Mouse (Mus musculus) T-helper 17 cell (primary cell): Measurements from ENCODE around the gene Thoc7.

Experiments used
- in situ Hi-C, 2 experiments: fragments of 300-600 bp; cut with MboI, MseI; formaldehyde crosslinking; loops; 1 replicate in 1 of 2; 2 replicates in 1 of 2; pipeline ENCODE4 v1.15.1; 2025; ENCODE audit warnings: high pct_unique_total_duplicates in 2 of 2

Thoc7 gene

DNA sequence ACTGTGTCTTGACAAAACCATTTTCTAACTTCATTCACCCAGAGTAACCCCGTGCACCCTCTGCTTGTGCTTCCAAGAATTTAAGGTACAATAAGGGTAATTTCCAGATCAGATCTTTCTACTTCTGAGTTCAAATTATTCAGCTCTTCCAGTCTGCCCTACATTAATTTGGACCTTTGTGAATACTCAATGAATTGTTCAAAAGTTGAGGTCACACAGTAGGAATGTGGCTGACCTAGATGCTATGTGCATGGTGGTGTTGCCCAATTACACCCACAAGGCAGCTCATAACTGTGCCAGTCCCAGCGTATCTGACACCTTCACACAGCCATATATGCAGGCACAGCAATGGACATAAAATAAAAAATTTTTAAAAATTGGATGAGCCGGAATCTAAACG lies 17.0 kb downstream of the Thoc7 start:
- in situ Hi-C loops: loop anchor here in 1 of 2 experiments (25.0 kb wide), 1 partner anchor 1657 kb away; the partner anchor contains the start of genes 3830406C13Rik and Gm49355

GRCm38 (mm10) chr14:13934052-13934371 lies 27.6 kb downstream of the Thoc7 start:
- in situ Hi-C loops: loop anchor here in 1 of 2 experiments (25.0 kb wide), 1 partner anchor 1647 kb away; the partner anchor contains the start of genes 3830406C13Rik and Gm49355

DNA sequence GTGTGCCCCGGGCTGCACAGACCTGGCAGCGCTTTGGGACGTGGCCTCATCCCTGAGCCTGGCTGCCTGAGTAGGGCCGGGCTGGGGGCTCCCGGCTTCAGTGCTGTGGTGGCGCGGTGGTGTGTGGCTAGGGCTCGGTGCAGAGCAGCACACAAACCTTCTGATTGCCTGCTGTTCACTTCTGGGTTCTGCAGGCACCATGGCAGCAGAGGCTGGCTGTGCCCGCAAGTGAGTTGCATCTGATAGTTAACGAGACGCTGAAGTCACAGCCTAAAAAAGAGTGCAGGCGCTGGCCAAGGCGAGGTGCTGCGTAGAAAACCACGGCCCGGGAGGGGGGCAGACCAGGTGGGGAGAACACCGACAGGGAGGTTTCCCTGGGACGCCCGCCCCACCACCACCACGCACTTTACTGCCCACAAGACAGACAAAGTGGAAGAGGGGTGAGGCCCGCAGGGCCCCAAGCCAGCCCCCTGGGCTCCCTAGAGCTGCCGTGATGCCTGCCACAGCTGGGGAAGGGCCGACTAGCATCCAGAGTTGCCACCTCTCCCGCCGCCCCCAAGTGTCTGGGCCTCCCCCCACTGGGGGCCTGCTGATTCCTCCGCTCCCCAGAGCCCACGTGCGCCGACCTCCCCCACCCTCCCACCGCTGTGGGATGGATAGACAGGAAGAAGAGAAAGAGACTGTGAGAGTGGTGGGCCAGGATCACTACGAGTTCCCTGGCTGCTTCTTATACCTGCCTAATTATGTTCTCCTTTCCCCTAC lies 28.2 kb downstream of the Thoc7 start:
- in situ Hi-C loops: loop anchor here in 1 of 2 experiments (25.0 kb wide), 1 partner anchor 1646 kb away; the partner anchor contains the start of genes 3830406C13Rik and Gm49355

GRCm38 (mm10) chr14:13917630-13918029 lies 44.0 kb downstream of the Thoc7 start:
- in situ Hi-C loops: loop anchor here (5.0 to 25.0 kb wide), 4 partner anchors 560 to 1343 kb away; no protein-coding TSS in a partner anchor

DNA sequence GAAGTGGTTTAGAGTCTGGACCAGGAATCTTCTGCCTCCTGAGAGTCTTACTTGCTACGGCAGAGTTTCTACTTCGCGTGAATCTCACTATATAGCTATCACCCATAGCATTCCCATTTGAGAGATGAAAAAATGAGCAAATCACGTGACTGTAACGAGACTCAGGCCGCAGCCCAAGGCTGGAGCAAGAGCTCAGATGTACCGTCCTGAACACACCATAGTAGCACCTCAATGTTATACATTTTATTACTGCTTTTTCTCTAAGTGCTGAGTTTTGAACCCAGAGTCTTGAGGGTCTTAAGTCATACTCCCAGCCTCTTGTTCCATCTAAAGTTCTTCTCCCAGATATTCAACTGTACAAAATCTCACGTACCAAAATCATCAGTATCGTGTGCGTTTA lies 44.4 kb downstream of the Thoc7 start:
- in situ Hi-C loops: loop anchor here (5.0 to 25.0 kb wide), 4 partner anchors 560 to 1342 kb away; no protein-coding TSS in a partner anchor

DNA sequence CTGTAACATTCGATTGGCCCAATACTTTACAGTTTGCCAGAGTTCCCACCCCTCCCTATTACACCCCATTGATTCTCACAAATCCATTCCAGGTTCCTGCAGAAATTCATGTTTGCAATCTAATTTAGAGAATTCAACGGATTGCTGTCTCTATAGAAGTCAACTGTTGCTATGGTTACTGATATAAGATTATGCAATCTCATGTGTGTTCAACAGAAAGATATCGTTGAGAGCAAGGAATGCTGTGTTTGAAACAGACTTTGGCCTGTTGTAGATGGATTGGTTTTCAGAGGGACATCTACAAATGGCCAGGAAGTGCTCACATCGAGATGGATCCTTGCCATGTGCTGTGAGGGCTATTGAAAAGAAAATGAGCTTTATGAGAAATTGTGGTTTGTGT lies 46.4 kb downstream of the Thoc7 start:
- in situ Hi-C loops: loop anchor here (5.0 to 25.0 kb wide), 4 partner anchors 558 to 1340 kb away; no protein-coding TSS in a partner anchor

GRCm38 (mm10) chr14:13914387-13915082 lies 47.1 kb downstream of the Thoc7 start, which contains the start of gene Gm281:
Gene Gm281 (minus strand): TSS chr14:13914478.
- in situ Hi-C loops: loop anchor here (5.0 to 25.0 kb wide), 4 partner anchors 557 to 1340 kb away; no protein-coding TSS in a partner anchor

DNA sequence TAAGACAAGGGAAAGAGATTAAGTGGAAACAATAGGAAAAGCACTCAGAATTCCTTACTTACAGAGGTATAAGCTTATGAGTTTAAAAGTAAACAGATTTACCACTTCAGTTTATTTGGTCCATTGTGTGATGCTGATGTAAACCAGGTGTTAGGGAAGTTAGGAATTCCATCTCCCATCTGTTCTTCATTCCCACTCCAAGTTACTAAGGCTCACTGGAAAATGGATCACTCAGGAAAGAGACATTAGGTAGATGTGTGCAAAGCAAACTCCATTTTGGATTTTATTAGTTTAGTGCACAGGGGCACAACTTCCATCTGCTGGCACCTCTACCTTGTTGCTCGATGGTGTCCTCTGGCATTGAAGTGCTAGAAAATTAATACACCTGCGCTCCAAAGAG lies 51.5 kb downstream of the Thoc7 start:
- in situ Hi-C loops: loop anchor here (10.0 to 25.0 kb wide), 2 partner anchors 1323 to 1335 kb away; no protein-coding TSS in a partner anchor

- in situ Hi-C loops: loop anchor here in 1 of 2 experiments (10.0 to 25.0 kb wide), 2 partner anchors 532 to 1320 kb away; no protein-coding TSS in a partner anchor
These were observed 54.5 kb downstream of the Thoc7 start for GRCm38 (mm10) chr14:13907145-13907544.

- in situ Hi-C loops: loop anchor here in 1 of 2 experiments (10.0 to 25.0 kb wide), 2 partner anchors 532 to 1319 kb away; no protein-coding TSS in a partner anchor
These were observed 55.2 kb downstream of the Thoc7 start for GRCm38 (mm10) chr14:13906461-13906860.

- in situ Hi-C loops: loop anchor here in 1 of 2 experiments (10.0 to 25.0 kb wide), 2 partner anchors 527 to 1314 kb away; no protein-coding TSS in a partner anchor
These were observed 60.0 kb downstream of the Thoc7 start for GRCm38 (mm10) chr14:13901611-13902067.
